Mouse (Mus musculus) spleen, adult 2 months (tissue): ENCODE results near the gene Ccdc121.

Experiments
- CTCF ChIP-seq: fragments of 200-500 bp; IDR thresholded peaks from 2 replicates; pipeline ENCODE4 v1.5.1; 2011; ENCODE audit warnings: mild to moderate bottlenecking, inconsistent platforms; ENCODE audit not compliant: insufficient read depth, insufficient read length, insufficient replicate concordance; ENCODE audit errors: extremely low read depth
- POLR2A ChIP-seq: fragments of 200-500 bp; IDR thresholded peaks from 2 replicates; pipeline ENCODE4 v1.6.1; 2011; ENCODE audit warnings: low read depth, low read length, inconsistent platforms

GRCm38 (mm10) chr1:181469415-181469814, 41.8 kb downstream of the Ccdc121 start:
- TF ChIP-seq CTCF (no peak), POLR2A (no peak)
